Mouse (Mus musculus): ENCODE results near the gene Opa3. TPM values are rescaled to one million over a fixed set of nuclear protein-coding genes. Genes with fewer than 3 reads are reported as not detected.

The Opa3 gene
- 39.5 and 45.5 TPM in 2 replicates for polyA plus RNA-seq (2014; fragmentation: Nextera tagmentation; extraction: Ambion mirVana)

DNA sequence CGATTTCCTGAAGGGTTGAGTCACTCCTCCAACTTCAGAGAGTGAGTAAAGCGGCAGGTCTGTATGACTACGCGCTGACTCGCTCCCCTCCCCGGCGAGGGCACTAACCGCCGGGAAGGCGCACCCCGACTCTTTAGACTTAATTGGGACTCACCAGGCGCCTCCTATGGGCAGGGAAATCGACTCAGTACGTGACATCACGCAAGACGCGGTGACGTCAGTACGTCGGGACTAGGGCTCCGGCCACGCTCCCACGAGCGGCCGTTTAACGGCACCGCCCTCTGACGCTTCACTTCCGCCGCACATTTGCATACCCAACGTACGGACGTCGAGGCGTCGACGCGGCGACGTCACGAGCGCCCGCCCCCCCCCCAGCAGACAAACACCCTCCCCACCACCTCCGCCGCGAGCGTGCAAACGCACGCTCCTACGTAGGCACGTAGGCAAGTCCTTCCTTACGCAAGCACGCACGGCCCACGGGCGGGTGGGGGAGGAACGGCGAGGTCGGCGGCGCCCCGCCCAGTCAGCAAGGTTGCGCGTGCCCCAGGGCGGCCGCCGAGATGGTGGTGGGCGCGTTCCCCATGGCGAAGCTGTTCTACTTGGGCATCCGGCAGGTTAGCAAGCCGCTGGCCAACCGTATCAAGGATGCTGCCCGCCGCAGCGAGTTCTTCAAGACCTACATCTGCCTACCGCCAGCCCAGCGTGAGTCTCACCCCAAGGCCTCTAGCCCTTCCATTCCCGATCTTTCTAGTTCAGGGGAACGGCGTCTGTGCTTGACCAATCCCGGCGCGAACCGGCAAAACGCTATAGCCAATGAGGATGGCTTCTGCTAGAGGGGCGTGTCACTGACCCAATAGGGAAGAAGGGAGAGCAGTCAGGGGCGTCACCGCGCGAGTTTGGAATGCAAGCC, at the start of gene Opa3:
Gene Opa3 (plus strand): TSS at position 452 of the 910 bp plus-strand sequence.
- DNase-seq (ENCODE audit: low spot score), result peak; percentile 100
- Histone ChIP-seq H3K36me3 (replicated peaks; ENCODE audit: control insufficient read depth, insufficient read depth, low read depth, low read length) (no peaks in the 10 kb centered on the region), H3K4me2 (ENCODE audit: low read depth, low read length) (peak within 1 kb of the TSS; percentile 83), H3K4me1 (ENCODE audit: control insufficient read depth, insufficient read depth, low read length) (no peaks in the 10 kb centered on the region), H3K9ac (replicated peaks; ENCODE audit: low read length) (peak within 1 kb of the TSS; percentile 77), H3K4me3 (ENCODE audit: low read depth, low read length) (peak within 1 kb of the TSS; percentile 65), H3K9me3 (replicated peaks; ENCODE audit: control insufficient read depth, low read length) (no peaks in the 10 kb centered on the region), H3K27ac (replicated peaks; ENCODE audit: low read depth, low read length) (peak within 1 kb of the TSS; percentile 96), H3K27me3 (ENCODE audit: control insufficient read depth, insufficient read depth, low read length) (no peaks in the 10 kb centered on the region)
- 0% methylated on average over 91 of the region's 91 CpGs for WGBS
- peak; percentile 95 for ATAC-seq (replicated peaks; ENCODE audit: insufficient number of reproducible peaks, low FRiP score, low TSS enrichment, low read depth)

DNA sequence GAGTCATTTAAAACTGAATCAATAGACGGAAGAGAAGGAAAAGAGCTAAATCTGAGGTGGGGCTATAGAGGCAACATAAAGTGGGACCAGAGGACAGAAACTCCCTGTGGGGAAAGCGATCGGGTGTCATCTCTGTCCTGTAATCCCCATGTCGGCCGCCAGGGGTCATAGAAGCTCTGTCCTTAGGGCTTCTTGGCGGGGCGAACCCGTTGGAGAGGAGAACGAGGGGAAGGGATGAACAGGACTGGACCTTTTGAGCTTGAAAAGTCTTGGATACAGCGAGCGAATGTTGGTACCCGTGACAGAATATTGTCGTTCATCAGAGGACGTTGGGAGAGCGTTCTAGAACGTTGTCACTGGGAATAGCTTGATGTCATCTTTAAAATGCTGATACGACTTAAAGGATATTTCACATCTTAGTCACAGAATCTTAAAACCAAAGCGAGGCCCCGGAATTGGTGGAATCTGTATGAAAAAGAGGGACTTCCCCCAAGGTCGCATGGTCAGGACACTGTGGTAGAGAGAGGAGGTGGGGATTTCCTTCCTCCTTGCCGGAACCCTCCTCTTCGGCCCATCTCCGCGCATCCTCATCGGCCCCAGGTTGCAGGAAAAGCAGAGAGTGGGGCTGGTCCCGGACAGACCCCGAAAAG, 49.6 kb upstream of the Opa3 start:
- Histone ChIP-seq H3K9ac (replicated peaks; ENCODE audit: low read length) (0 out of 2 replicates have a peak overlapping the region, but pooled peaks have one; percentile 5), H3K36me3 (replicated peaks; ENCODE audit: control insufficient read depth, insufficient read depth, low read depth, low read length) (no peaks in the 10 kb centered on the region), H3K4me3 (ENCODE audit: low read depth, low read length) (no peak overlapping the region; the same call in 1 of the 2 replicates), H3K27me3 (ENCODE audit: control insufficient read depth, insufficient read depth, low read length) (peaks cover 47% of the 10 kb centered on the region), H3K4me2 (ENCODE audit: low read depth, low read length) (peak overlapping the region; percentile 39; the same call in 1 of the 2 replicates), H3K4me1 (ENCODE audit: control insufficient read depth, insufficient read depth, low read length) (peaks cover 3% of the 10 kb centered on the region; the same call in 1 of the 2 replicates), H3K9me3 (replicated peaks; ENCODE audit: control insufficient read depth, low read length) (no peaks in the 10 kb centered on the region), H3K27ac (replicated peaks; ENCODE audit: low read depth, low read length) (no peak overlapping the region)
- ATAC-seq (replicated peaks; ENCODE audit: insufficient number of reproducible peaks, low FRiP score, low TSS enrichment, low read depth) (no peak), DNase-seq (ENCODE audit: low spot score) (peak; percentile 79)
- 5% methylated on average over 27 of the region's 27 CpGs for WGBS

DNA sequence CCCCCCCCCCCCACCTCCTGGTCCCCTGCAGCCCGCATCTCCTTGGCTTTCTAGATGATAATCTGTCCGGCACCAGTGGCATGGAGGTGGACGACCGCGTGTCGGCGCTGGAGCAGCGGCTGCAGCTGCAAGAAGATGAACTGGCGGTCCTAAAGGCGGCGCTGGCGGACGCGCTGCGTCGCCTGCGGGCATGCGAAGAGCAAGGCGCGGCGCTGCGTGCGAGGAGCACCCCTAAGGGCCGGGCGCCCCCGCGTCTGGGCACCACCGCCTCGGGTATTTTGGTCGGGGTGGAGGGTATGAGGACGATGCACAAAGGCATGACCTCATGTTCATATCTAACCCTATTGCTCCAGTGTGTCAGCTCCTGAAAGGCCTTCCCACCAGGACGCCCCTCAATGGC, 49.0 kb upstream of the Opa3 start:
- H3K9ac ChIP-seq (replicated peaks; ENCODE audit: low read length), result peak overlapping the region; percentile 2; the same call in 1 of the 2 replicates
- H3K27me3 ChIP-seq (ENCODE audit: control insufficient read depth, insufficient read depth, low read length), result peaks cover 47% of the 10 kb centered on the region
- H3K4me1 ChIP-seq (ENCODE audit: control insufficient read depth, insufficient read depth, low read length), result peaks cover 3% of the 10 kb centered on the region; the same call in 1 of the 2 replicates
- ATAC-seq (replicated peaks; ENCODE audit: insufficient number of reproducible peaks, low FRiP score, low TSS enrichment, low read depth), result no peak
- peak overlapping the region; percentile 39 for H3K4me2 ChIP-seq (ENCODE audit: low read depth, low read length)
- peak overlapping the region; percentile 22 for H3K4me3 ChIP-seq (ENCODE audit: low read depth, low read length)
- WGBS, result 1% methylated on average over 31 of the region's 32 CpGs
- H3K9me3 ChIP-seq (replicated peaks; ENCODE audit: control insufficient read depth, low read length), result no peaks in the 10 kb centered on the region
- no peak overlapping the region for H3K27ac ChIP-seq (replicated peaks; ENCODE audit: low read depth, low read length)
- H3K36me3 ChIP-seq (replicated peaks; ENCODE audit: control insufficient read depth, insufficient read depth, low read depth, low read length), result no peaks in the 10 kb centered on the region
- peak; percentile 77 for DNase-seq (ENCODE audit: low spot score)

DNA sequence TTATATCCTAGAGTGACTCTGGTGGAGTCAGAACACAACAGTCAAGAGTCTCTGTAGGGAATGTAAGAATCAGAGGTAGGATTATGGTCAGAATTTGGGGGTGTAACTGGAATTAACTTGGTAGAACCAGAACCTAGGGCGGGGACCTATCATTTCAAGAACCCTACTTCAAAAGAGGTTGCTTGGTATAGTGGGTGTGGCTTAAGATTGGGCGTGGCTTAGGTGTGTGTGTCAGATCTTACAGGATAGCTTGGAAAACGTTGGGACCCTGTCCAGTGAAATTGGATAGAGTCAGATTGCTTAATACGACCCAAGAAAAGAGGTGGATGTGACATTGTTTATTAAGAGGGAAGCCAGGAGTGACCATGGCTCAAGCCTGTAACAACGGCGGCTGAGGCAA, 48.2 kb upstream of the Opa3 start:
- no peak overlapping the region for H3K4me2 ChIP-seq (ENCODE audit: low read depth, low read length)

DNA sequence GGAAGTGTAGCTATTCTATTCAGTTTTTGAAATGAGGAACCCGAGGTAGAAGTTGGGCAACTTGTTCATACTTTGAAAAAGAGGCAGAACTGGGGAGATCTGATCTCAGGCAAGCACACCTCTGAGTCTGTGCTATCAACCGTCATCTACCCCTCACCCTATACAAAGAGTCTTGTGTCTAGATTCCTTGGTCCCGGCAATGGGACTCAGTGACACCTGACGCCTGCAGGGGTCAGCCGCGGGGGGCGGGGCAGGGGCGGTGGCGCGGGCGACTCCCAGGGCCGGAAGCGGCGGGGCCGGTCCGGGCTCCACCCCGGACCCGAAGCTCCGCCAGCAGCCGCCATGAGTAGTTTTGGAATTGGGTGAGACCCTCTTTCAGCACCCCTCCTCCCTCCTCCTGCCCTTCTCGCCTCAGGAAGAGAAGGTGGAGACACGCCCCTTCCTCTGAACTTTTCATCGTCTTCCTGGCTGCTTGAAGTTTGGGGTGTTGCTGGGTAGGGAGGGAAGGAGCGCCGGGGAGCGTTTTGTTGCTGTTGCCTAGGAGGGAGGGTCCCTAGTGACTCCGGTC, 47.2 kb upstream of the Opa3 start:
- Histone ChIP-seq H3K27ac (replicated peaks; ENCODE audit: low read depth, low read length) (no peak overlapping the region), H3K4me2 (ENCODE audit: low read depth, low read length) (peak overlapping the region; percentile 76), H3K27me3 (ENCODE audit: control insufficient read depth, insufficient read depth, low read length) (peaks cover 42% of the 10 kb centered on the region), H3K36me3 (replicated peaks; ENCODE audit: control insufficient read depth, insufficient read depth, low read depth, low read length) (no peaks in the 10 kb centered on the region), H3K4me3 (ENCODE audit: low read depth, low read length) (peak overlapping the region; percentile 44), H3K9me3 (replicated peaks; ENCODE audit: control insufficient read depth, low read length) (no peaks in the 10 kb centered on the region), H3K9ac (replicated peaks; ENCODE audit: low read length) (peak overlapping the region; percentile 68), H3K4me1 (ENCODE audit: control insufficient read depth, insufficient read depth, low read length) (peaks cover 3% of the 10 kb centered on the region; the same call in 1 of the 2 replicates)
- WGBS, result 1% methylated on average over 26 of the region's 27 CpGs
- no peak for ATAC-seq (replicated peaks; ENCODE audit: insufficient number of reproducible peaks, low FRiP score, low TSS enrichment, low read depth)
- DNase-seq (ENCODE audit: low spot score), result peak; percentile 64

More for the DNA sequence above, 48.2 kb upstream of the Opa3 start:
- Histone ChIP-seq H3K4me3 (ENCODE audit: low read depth, low read length) (no peak overlapping the region), H3K36me3 (replicated peaks; ENCODE audit: control insufficient read depth, insufficient read depth, low read depth, low read length) (no peaks in the 10 kb centered on the region), H3K27ac (replicated peaks; ENCODE audit: low read depth, low read length) (no peak overlapping the region), H3K4me1 (ENCODE audit: control insufficient read depth, insufficient read depth, low read length) (peaks cover 3% of the 10 kb centered on the region; the same call in 1 of the 2 replicates), H3K9ac (replicated peaks; ENCODE audit: low read length) (no peak overlapping the region), H3K9me3 (replicated peaks; ENCODE audit: control insufficient read depth, low read length) (no peaks in the 10 kb centered on the region), H3K27me3 (ENCODE audit: control insufficient read depth, insufficient read depth, low read length) (peaks cover 47% of the 10 kb centered on the region)
- 36% methylated on average over 6 of the region's 6 CpGs for WGBS
- no peak for ATAC-seq (replicated peaks; ENCODE audit: insufficient number of reproducible peaks, low FRiP score, low TSS enrichment, low read depth)
- DNase-seq (ENCODE audit: low spot score), result no peak

DNA sequence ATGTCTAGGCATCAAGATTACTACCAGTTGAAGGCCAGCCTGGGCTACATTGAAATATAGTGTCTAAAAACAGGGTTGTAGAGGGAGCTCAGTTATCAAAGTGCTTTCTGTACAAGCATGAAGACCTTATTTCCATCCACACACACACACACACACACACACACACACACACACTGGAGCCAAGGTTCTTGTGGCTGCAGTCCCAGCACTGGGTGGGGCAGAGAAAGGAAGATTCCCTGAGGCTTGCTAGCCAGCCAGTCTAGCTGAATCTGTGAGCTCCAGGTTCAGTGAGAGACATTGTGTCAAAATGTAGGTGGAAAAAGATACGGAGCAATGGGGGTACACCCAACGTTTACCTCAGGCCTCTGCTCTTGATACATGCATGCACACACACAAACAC, 43.9 kb upstream of the Opa3 start:
- Histone ChIP-seq H3K4me3 (ENCODE audit: low read depth, low read length) (no peak overlapping the region), H3K9ac (replicated peaks; ENCODE audit: low read length) (no peak overlapping the region), H3K36me3 (replicated peaks; ENCODE audit: control insufficient read depth, insufficient read depth, low read depth, low read length) (no peaks in the 10 kb centered on the region), H3K4me1 (ENCODE audit: control insufficient read depth, insufficient read depth, low read length) (peaks cover 2% of the 10 kb centered on the region; the same call in 1 of the 2 replicates), H3K9me3 (replicated peaks; ENCODE audit: control insufficient read depth, low read length) (no peaks in the 10 kb centered on the region), H3K27me3 (ENCODE audit: control insufficient read depth, insufficient read depth, low read length) (peaks cover 13% of the 10 kb centered on the region), H3K27ac (replicated peaks; ENCODE audit: low read depth, low read length) (no peak overlapping the region), H3K4me2 (ENCODE audit: low read depth, low read length) (no peak overlapping the region)
- DNase-seq (ENCODE audit: low spot score) (no peak), ATAC-seq (replicated peaks; ENCODE audit: insufficient number of reproducible peaks, low FRiP score, low TSS enrichment, low read depth) (no peak)
- WGBS, result 82% methylated on average over 2 of the region's 2 CpGs

DNA sequence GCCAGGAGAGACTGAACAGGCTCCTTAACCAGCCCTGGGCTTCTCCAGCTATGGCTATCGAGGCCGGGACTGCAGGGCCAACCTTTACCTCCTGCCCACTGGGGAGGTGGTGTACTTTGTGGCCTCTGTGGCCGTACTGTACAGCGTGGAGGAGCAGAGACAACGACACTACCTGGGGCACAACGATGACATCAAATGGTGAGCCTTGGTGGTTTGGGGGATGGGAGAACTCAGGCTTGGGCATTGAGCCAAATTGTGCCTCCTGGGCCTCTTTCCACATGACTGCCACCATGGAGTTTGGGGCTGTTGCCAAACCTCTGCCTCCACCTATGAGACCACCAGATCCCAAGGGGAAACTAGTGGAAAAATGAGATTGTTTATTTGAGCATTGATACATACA, 43.4 kb upstream of the Opa3 start:
- WGBS, result 87% methylated on average over 6 of the region's 6 CpGs
- Histone ChIP-seq H3K27ac (replicated peaks; ENCODE audit: low read depth, low read length) (no peak overlapping the region), H3K4me1 (ENCODE audit: control insufficient read depth, insufficient read depth, low read length) (no peaks in the 10 kb centered on the region), H3K4me2 (ENCODE audit: low read depth, low read length) (no peak overlapping the region), H3K36me3 (replicated peaks; ENCODE audit: control insufficient read depth, insufficient read depth, low read depth, low read length) (no peaks in the 10 kb centered on the region), H3K9me3 (replicated peaks; ENCODE audit: control insufficient read depth, low read length) (no peaks in the 10 kb centered on the region), H3K9ac (replicated peaks; ENCODE audit: low read length) (no peak overlapping the region), H3K4me3 (ENCODE audit: low read depth, low read length) (no peak overlapping the region), H3K27me3 (ENCODE audit: control insufficient read depth, insufficient read depth, low read length) (peaks cover 9% of the 10 kb centered on the region)
- no peak for ATAC-seq (replicated peaks; ENCODE audit: insufficient number of reproducible peaks, low FRiP score, low TSS enrichment, low read depth)
- no peak for DNase-seq (ENCODE audit: low spot score)
